Mouse (Mus musculus): ENCODE measurements at regions not wholly inside any gene's neighbourhood (a gene's known extent, or its start where the extent isn't known, plus 50 kb on each side); places are given as distances from the start of the nearest gene placed in this dataset.

DNA sequence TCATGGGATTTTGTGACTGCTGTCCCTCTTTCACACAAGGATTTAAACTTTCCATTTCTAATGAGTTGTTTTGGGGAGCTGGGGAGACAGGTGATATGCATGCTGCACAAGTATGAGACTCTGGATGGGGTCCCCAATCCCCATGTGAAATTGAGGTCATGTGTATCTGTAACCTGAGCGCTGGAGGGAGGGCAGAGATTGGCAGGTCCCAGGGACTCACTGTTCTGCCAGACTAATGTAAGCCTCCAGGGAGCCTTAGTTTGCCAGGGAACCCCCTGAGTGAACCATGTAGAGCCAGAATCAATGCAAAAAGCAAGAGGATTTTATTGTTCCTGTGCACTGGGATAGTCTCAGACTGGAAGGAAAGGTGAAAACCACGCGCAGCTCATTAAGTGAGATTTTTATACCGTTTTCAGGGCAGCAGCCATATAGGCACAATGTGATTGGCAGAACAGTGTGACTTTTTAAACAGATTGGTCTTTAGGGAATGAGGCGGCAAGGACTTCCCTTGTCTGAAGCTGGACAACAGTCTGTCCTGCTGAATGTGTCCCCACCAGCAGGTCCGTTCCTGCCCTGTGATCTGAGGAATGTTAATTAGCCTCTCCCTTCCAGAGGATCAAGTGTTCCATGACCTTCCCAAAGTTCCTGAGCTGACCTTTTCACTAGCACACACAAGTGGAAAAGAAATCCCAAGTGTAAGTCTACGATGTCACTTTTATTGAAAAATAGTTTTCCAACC lies 59.9 kb upstream of the Oxgr1 start:
- Histone ChIP-seq H3K36me3 (no peaks in the 10 kb centered on the region), H3K27me3 (replicated peaks) (no peaks in the 10 kb centered on the region), H3K4me1 (no peaks in the 10 kb centered on the region), H3K9me3 (no peaks in the 10 kb centered on the region), H3K4me2 (no peak overlapping the region), H3K27ac (no peak overlapping the region), H3K4me3 (replicated peaks) (no peak overlapping the region), H3K9ac (no peak overlapping the region)
- no peak for ATAC-seq (ENCODE audit: insufficient read depth, low FRiP score, low read depth)
- 65% methylated on average over 7 of the region's 7 CpGs for WGBS

DNA sequence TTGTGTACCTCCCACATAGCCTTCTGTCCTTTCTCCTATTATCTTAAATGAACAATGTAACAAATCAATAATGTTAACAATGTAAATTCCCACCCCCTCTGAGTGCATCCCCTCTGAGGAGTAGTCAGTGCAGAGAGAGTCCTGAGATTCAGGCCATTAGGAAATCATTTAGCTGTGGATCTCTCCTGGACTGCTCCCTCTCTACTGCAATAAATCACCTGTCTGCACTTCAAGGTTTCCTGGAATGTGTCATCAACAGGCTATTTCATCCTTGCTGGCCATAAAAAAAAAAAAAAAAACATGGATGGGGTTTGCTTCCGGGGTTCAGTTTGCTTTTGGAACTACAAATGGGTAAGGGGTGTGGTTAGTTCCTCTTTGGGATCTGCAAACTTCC lies 60.5 kb upstream of the Oxgr1 start:
- H3K36me3 ChIP-seq = no peaks in the 10 kb centered on the region
- no peak overlapping the region for H3K4me2 ChIP-seq
- H3K4me1 ChIP-seq = no peaks in the 10 kb centered on the region
- H3K27ac ChIP-seq = no peak overlapping the region
- H3K9ac ChIP-seq = no peak overlapping the region
- no peak for ATAC-seq (ENCODE audit: insufficient read depth, low FRiP score, low read depth)
- no peaks in the 10 kb centered on the region for H3K27me3 ChIP-seq (replicated peaks)
- WGBS = 21% methylated on average over 1 of the region's 1 CpGs
- no peaks in the 10 kb centered on the region for H3K9me3 ChIP-seq
- no peak overlapping the region for H3K4me3 ChIP-seq (replicated peaks)

DNA sequence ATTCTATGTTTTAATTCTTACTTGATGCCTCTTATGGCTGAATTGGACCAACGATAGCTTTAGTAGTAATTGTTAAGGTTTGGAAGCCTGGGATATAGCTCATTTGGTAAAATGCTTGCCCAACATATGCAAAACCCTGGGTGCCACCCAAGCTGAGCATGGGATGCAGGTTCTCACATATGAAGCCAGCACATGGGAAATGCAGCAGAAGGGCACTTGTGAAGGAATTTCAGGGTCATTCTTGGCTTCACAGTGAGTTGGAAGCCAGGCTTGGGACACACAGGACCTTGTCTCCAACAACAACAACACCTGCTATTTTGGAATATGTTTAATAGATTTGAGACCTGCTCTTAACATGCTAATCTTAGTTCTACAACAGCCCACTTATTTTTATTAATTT lies 67.6 kb upstream of the Oxgr1 start:
- no peak overlapping the region for H3K4me2 ChIP-seq
- 95% methylated on average over 1 of the region's 1 CpGs for WGBS
- no peak overlapping the region for H3K27ac ChIP-seq
- no peak overlapping the region for H3K9ac ChIP-seq
- ATAC-seq (ENCODE audit: insufficient read depth, low FRiP score, low read depth) = no peak
- H3K4me1 ChIP-seq = no peaks in the 10 kb centered on the region
- H3K27me3 ChIP-seq (replicated peaks) = no peaks in the 10 kb centered on the region
- no peak overlapping the region for H3K4me3 ChIP-seq (replicated peaks)
- H3K9me3 ChIP-seq = no peaks in the 10 kb centered on the region
- no peaks in the 10 kb centered on the region for H3K36me3 ChIP-seq

DNA sequence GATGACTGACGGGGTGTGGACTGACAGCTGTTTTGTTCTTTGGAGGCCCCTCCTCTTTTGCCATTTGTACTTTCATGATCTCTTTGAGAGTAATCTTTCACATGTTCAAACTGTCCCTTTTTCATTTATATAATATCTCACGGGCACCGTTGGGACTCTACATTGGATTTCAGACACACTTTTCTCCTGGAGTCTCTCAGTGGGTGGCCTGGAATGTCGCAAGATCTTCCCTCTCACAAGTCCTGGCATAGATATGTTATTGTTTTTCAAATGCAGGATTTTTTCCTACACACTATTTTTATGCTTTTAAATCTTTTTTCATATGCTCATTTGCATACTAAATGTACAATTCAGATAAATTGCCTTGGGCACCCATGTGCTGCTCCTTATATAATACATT lies 71.1 kb upstream of the Oxgr1 start:
- Histone ChIP-seq H3K9me3 (no peaks in the 10 kb centered on the region), H3K4me3 (replicated peaks) (no peak overlapping the region), H3K36me3 (no peaks in the 10 kb centered on the region), H3K4me2 (no peak overlapping the region), H3K4me1 (no peaks in the 10 kb centered on the region), H3K27me3 (replicated peaks) (no peaks in the 10 kb centered on the region), H3K27ac (no peak overlapping the region), H3K9ac (no peak overlapping the region)
- WGBS = 86% methylated on average over 4 of the region's 4 CpGs
- ATAC-seq (ENCODE audit: insufficient read depth, low FRiP score, low read depth) = no peak

DNA sequence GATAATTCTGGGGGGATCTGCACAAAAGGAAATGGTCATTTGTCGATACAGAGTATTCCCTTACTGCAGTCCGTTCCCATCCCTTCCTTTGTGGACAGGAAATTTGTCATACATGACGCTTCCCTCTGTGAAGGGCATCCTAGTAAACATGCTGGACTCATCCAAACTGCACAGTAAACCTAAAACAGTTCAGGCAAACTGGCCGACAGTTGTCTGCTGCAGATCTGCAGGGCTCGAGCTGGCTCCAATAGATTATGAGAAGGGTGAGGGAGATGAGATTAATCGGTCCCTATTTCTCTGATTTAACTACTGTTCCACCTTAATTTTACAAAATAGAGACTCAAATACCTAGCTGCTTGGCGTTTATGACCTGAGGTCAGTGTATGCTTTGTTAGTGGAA lies 76.3 kb upstream of the Oxgr1 start:
- H3K9ac ChIP-seq = no peak overlapping the region
- no peaks in the 10 kb centered on the region for H3K4me1 ChIP-seq
- H3K36me3 ChIP-seq = no peaks in the 10 kb centered on the region
- WGBS = 83% methylated on average over 7 of the region's 7 CpGs
- no peak overlapping the region for H3K4me2 ChIP-seq
- no peaks in the 10 kb centered on the region for H3K27me3 ChIP-seq (replicated peaks)
- ATAC-seq (ENCODE audit: insufficient read depth, low FRiP score, low read depth) = no peak
- no peak overlapping the region for H3K27ac ChIP-seq
- H3K4me3 ChIP-seq (replicated peaks) = no peak overlapping the region
- H3K9me3 ChIP-seq = no peaks in the 10 kb centered on the region

DNA sequence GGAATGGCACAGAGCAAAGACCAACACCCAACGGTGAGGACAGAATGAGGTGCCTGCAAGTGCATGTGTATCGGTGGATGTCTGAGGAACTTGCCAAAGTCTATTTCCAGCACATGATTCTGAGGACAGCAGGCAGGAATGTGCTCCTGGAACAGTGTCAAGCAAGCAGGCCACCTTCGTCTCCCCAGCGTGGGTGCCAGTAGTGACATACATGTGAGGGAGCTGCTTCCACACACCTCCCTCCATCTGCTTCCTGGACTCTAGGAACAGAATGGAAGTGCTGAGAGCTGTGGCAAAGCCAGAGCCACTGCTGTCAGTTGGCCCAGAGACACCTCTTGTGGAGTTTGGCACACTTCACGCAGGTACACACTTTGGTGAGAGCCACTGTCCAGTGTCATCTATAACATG lies 76.9 kb upstream of the Oxgr1 start:
- Histone ChIP-seq H3K9me3 (no peaks in the 10 kb centered on the region), H3K9ac (no peak overlapping the region), H3K4me2 (no peak overlapping the region), H3K36me3 (no peaks in the 10 kb centered on the region), H3K4me3 (replicated peaks) (no peak overlapping the region), H3K27me3 (replicated peaks) (no peaks in the 10 kb centered on the region), H3K27ac (no peak overlapping the region), H3K4me1 (no peaks in the 10 kb centered on the region)
- 87% methylated on average over 5 of the region's 5 CpGs for WGBS
- ATAC-seq (ENCODE audit: insufficient read depth, low FRiP score, low read depth) = no peak

DNA sequence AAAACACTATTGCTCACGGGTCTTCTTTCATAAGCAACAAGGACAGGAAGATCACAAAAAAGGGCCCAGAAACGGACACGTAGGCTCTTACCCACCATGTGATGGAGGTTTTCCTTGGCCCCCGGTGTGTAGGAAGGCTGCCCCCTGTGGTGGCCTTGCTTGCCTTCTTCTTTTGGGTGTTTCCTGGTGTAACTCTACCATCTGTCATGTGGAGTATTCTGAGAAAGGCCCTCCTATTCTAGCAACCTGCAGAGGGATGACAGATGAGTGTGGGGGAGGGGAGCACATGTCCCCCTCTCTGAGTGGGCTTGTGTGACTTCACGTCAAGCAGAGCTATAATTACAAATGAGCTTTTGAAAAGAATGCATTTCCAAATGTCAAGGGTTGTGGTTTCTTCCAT lies 77.3 kb upstream of the Oxgr1 start:
- H3K4me1 ChIP-seq = no peaks in the 10 kb centered on the region
- 70% methylated on average over 5 of the region's 5 CpGs for WGBS
- no peak overlapping the region for H3K27ac ChIP-seq
- H3K4me2 ChIP-seq = no peak overlapping the region
- no peaks in the 10 kb centered on the region for H3K27me3 ChIP-seq (replicated peaks)
- H3K4me3 ChIP-seq (replicated peaks) = no peak overlapping the region
- no peak for ATAC-seq (ENCODE audit: insufficient read depth, low FRiP score, low read depth)
- H3K36me3 ChIP-seq = no peaks in the 10 kb centered on the region
- H3K9ac ChIP-seq = no peak overlapping the region
- no peaks in the 10 kb centered on the region for H3K9me3 ChIP-seq

DNA sequence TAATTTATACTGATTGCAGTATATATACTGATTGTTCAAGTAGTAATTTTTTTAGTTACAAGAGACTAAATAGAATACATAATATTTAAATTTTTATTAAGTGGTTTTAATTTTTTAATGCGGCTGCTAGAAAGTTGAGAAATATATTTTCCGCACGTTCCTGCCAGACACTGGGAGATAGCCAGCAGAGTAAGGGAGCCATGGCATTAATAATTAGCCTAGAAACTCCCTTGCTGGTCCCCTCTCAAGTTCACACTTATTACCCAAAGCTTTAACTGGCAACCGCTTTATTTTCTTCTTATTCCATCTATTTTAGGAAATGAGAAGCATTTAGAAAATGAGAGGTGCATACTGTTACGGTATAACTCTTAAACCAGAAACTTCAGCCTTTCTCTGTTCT lies 78.0 kb upstream of the Oxgr1 start:
- Histone ChIP-seq H3K9me3 (no peaks in the 10 kb centered on the region), H3K9ac (no peak overlapping the region), H3K4me1 (no peaks in the 10 kb centered on the region), H3K4me3 (replicated peaks) (no peak overlapping the region), H3K27me3 (replicated peaks) (no peaks in the 10 kb centered on the region), H3K36me3 (no peaks in the 10 kb centered on the region), H3K27ac (no peak overlapping the region), H3K4me2 (no peak overlapping the region)
- no peak for ATAC-seq (ENCODE audit: insufficient read depth, low FRiP score, low read depth)
- 95% methylated on average over 5 of the region's 5 CpGs for WGBS

DNA sequence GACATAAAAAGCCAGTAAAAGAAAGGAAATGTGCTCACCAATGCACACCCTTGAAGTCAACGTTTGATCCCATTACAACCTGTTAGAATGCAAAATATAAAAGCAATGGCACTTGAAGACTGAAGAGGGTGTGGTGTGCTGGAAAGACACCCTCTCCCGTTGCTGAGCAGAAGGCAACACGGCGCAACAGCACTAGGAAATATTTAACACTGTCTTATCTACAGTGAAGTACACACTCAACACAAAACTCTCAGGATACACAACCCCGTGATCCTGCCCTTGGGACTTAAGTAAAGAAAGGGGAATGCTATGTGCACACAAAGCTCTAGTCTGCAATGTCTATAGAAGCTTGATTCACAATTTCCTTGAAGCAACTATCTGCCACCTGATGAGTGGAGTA lies 83.1 kb upstream of the Oxgr1 start:
- Histone ChIP-seq H3K4me1 (no peaks in the 10 kb centered on the region), H3K4me3 (replicated peaks) (no peak overlapping the region), H3K9me3 (no peaks in the 10 kb centered on the region), H3K27ac (no peak overlapping the region), H3K9ac (no peak overlapping the region), H3K36me3 (no peaks in the 10 kb centered on the region), H3K4me2 (no peak overlapping the region), H3K27me3 (replicated peaks) (no peaks in the 10 kb centered on the region)
- no peak for ATAC-seq (ENCODE audit: insufficient read depth, low FRiP score, low read depth)
- 84% methylated on average over 5 of the region's 5 CpGs for WGBS

DNA sequence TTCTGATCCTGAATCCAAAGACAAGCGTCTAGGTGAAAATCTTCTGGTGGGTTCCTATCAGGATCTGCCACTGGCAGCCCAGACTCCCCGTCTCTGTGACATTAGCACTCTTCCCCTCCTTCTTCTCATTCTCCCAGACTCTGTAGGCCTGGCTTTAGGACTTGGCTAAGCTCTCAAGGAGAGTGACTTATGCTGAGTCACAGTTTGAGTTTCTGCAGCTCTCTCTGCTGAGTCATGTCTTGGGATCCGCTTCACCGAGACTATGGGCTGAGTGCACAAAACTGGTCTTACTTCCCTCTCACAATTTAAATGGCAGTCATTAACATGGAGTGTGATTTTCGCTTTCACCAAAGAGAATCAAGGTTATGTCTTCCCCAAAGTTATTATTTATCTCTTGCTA lies 85.2 kb upstream of the Oxgr1 start:
- Histone ChIP-seq H3K36me3 (no peaks in the 10 kb centered on the region), H3K9me3 (no peaks in the 10 kb centered on the region), H3K9ac (no peak overlapping the region), H3K4me1 (no peaks in the 10 kb centered on the region), H3K4me3 (replicated peaks) (no peak overlapping the region), H3K27ac (no peak overlapping the region), H3K4me2 (no peak overlapping the region), H3K27me3 (replicated peaks) (no peaks in the 10 kb centered on the region)
- ATAC-seq (ENCODE audit: insufficient read depth, low FRiP score, low read depth) = no peak
- WGBS = 65% methylated on average over 5 of the region's 5 CpGs

DNA sequence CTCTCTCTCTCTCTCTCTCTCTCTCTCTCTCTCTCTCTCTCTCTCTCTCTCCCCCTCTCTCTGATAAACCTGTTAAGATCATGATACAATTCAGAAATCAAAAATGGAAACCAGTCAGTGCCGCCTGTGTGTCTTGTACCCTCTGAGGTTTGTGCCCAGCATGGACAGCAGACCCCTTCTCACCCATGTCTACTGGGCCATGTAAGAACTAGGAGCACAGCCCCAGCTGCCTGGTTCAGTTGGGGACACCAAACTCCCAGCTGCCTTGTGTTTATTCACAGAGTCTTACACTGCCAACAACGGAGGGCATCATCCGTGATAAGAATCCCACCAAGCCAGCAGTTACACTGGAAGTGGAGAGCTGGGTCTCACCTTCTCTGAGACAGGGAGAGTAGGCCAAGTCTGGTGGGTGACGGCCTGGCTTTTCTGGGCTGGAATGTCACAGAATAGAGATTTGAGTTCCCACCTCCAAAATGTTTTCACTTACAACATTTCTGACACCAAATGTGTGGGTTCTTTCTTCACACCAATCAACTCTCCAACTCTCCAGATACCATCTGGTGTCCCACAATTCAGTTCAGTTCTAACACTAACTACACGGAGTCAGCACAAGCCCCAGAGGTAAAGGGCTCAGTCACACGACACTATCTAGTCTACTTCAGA lies 92.2 kb upstream of the Oxgr1 start:
- ATAC-seq (ENCODE audit: insufficient read depth, low FRiP score, low read depth) = no peak
- Histone ChIP-seq H3K4me1 (no peaks in the 10 kb centered on the region), H3K9ac (no peak overlapping the region), H3K36me3 (no peaks in the 10 kb centered on the region), H3K9me3 (no peaks in the 10 kb centered on the region), H3K27ac (no peak overlapping the region), H3K4me3 (replicated peaks) (no peak overlapping the region), H3K27me3 (replicated peaks) (no peaks in the 10 kb centered on the region), H3K4me2 (no peak overlapping the region)
- WGBS = 79% methylated on average over 6 of the region's 6 CpGs

DNA sequence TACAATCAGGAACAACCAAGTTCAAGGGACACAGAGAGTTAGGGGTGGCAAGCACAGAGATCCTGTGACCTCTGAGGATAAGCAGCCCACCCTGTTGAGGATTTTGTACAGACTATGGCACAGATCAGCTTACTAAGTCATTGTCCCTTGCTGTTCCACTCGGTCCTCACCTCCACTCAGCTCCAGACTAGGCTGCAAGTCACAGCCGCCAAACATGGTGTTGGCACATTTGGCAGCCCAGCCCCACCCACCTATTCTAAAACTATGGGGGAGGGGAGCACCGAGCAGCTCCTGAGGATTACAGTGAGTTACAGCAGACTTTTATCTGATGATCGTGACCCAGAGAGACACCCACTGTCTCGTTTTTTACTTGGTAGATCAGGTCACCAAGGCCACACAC lies 93.0 kb upstream of the Oxgr1 start:
- WGBS = 41% methylated on average over 5 of the region's 5 CpGs
- Histone ChIP-seq H3K27me3 (replicated peaks) (no peaks in the 10 kb centered on the region), H3K4me2 (no peak overlapping the region), H3K4me3 (replicated peaks) (no peak overlapping the region), H3K9ac (no peak overlapping the region), H3K36me3 (no peaks in the 10 kb centered on the region), H3K27ac (no peak overlapping the region), H3K4me1 (no peaks in the 10 kb centered on the region), H3K9me3 (no peaks in the 10 kb centered on the region)
- no peak for ATAC-seq (ENCODE audit: insufficient read depth, low FRiP score, low read depth)

DNA sequence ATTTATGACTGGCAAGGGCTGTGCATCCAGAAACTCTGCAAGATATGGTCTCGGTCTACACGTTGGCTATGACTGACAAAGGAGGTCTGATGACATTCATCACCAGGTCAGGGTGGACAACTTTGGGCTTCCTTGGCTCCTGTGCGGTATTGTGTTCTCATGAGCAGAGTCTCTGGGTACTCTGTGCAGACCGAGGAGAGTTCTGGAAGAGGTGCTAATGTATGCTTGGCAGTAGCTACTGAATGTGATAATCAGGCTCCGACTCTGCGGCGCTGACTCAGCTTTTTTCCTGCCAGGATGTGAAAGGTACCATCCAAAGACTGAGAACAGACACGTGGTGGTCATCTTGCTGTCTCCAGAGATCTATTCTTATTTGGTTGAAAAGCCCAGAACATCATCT lies 94.5 kb upstream of the Oxgr1 start:
- ATAC-seq (ENCODE audit: insufficient read depth, low FRiP score, low read depth) = no peak
- no peaks in the 10 kb centered on the region for H3K4me1 ChIP-seq
- WGBS = 86% methylated on average over 8 of the region's 8 CpGs
- H3K9me3 ChIP-seq = no peaks in the 10 kb centered on the region
- H3K4me2 ChIP-seq = no peak overlapping the region
- H3K9ac ChIP-seq = no peak overlapping the region
- H3K27ac ChIP-seq = no peak overlapping the region
- H3K27me3 ChIP-seq (replicated peaks) = no peaks in the 10 kb centered on the region
- H3K4me3 ChIP-seq (replicated peaks) = no peak overlapping the region
- H3K36me3 ChIP-seq = no peaks in the 10 kb centered on the region

Data from stomach, embryonic 15.5 days (tissue).